Mouse (Mus musculus) layer of hippocampus, adult 6 months (tissue): ENCODE measurements around the gene Olfr513. TPM values are rescaled to one million over a fixed set of nuclear protein-coding genes. Genes with fewer than 3 reads are reported as not detected.

Experiments used
- long read RNA-seq, 2 experiments: library from polyadenylated mRNA; unstranded; transcript quantifications; one replicate each; pipeline ENCODE4 v2.0.0; 2019 to 2020
- polyA plus RNA-seq: library from polyadenylated mRNA; unstranded; fragments of <200 nt; fragmentation: Nextera tagmentation; gene quantifications from 2 replicates; pipeline ENCODE4 v1.2.3, GENCODE M21; 2021

Gene Olfr513
- polyA plus RNA-seq = not detected in 2 replicates
- long read RNA-seq, experiment 1 = 0 reads
- long read RNA-seq, experiment 2 = 0 reads

GRCm38 (mm10) chr7:108750673-108751072, at the start of gene Olfr513:
Olfr513 (plus strand) TSS chr7:108750973.

GRCm38 (mm10) chr7:108713020-108713419, 37.8 kb upstream of the Olfr513 start, which contains the start of gene Olfr512:
Olfr512 (plus strand) TSS chr7:108713320.

Other genes starting within 250 kb of the Olfr513 start
- not detected in 2 replicates for gene Olfr502, start 225.9 kb upstream of the Olfr513 start, polyA plus RNA-seq
- not detected in 2 replicates for gene Olfr503, start 206.4 kb upstream of the Olfr513 start, polyA plus RNA-seq
- gene Olfr504, start 185.2 kb upstream of the Olfr513 start, polyA plus RNA-seq = not detected in 2 replicates
- not detected in 2 replicates for gene Olfr506, start 140.2 kb upstream of the Olfr513 start, polyA plus RNA-seq
- gene Olfr507, start 129.2 kb upstream of the Olfr513 start, polyA plus RNA-seq = not detected in 2 replicates
- not detected in 2 replicates for gene Olfr508, start 121.0 kb upstream of the Olfr513 start, polyA plus RNA-seq
- not detected in 2 replicates for gene Olfr509, start 99.1 kb upstream of the Olfr513 start, polyA plus RNA-seq
- not detected in 2 replicates for gene Olfr510, start 84.6 kb upstream of the Olfr513 start, polyA plus RNA-seq
- gene Olfr512, start 37.7 kb upstream of the Olfr513 start, polyA plus RNA-seq = not detected in 2 replicates
- not detected in 2 replicates for gene Olfr514, start 75.0 kb downstream of the Olfr513 start, polyA plus RNA-seq
- gene Olfr516, start 99.6 kb downstream of the Olfr513 start, polyA plus RNA-seq = not detected in 2 replicates
- not detected in 2 replicates for gene Olfr517, start 121.4 kb downstream of the Olfr513 start, polyA plus RNA-seq
- not detected in 2 replicates for gene Olfr518, start 134.0 kb downstream of the Olfr513 start, polyA plus RNA-seq
- not detected in 2 replicates for gene Olfr519, start 143.4 kb downstream of the Olfr513 start, polyA plus RNA-seq
- gene Nlrp10, start 179.2 kb downstream of the Olfr513 start, polyA plus RNA-seq = 0.05 TPM in 1 of 2 replicates, not detected in the other
- 161 and 196 TPM in 2 replicates for gene Eif3f, start 183.4 kb downstream of the Olfr513 start, polyA plus RNA-seq
- gene Tub, start 199.4 kb downstream of the Olfr513 start, polyA plus RNA-seq = 12.9 and 13.1 TPM in 2 replicates